ENCODE assay signal across 20 mouse cellular contexts in genomic region chrX:120287502-120287901, GRCm38 (mm10). TPM values are rescaled to one million over a fixed set of nuclear protein-coding genes. Genes with fewer than 3 reads are reported as not detected.
DNase-seq lines count a peak whose midpoint lies in the region; ATAC-seq and TF ChIP-seq lines count a peak whose summit lies in the region.
"Had no signal": no experiment of that assay in that cellular context is flagged by ENCODE, and none has a peak within 500 bp of the region (broad histone marks: within the 10 kb centered on the region; RNA-seq: fewer than 3 reads in every experiment).

No protein-coding gene starts in this region.

- TF ChIP-seq CTCF in heart, postnatal 0 days (IDR thresholded peaks at IDR 0.05; ENCODE audit: low read depth): peak; percentile 8; the same call in 1 of the 2 replicates
- peak; percentile 56 for TF ChIP-seq CTCF in left cerebral cortex, adult 2 months (IDR thresholded peaks at IDR 0.05)

- H3K36me3 ChIP-seq in heart, postnatal 0 days (replicated peaks; ENCODE audit: control insufficient read depth, insufficient read depth, low read length): no peaks in the 10 kb centered on the region
- no peaks in the 10 kb centered on the region for H3K36me3 ChIP-seq in heart, embryonic 10.5 days
- H3K36me3 ChIP-seq: limb, embryonic 10.5 days; midbrain, embryonic 10.5 days had no signal

- H3K4me3 ChIP-seq in heart, postnatal 0 days (ENCODE audit: low read depth, low read length): no peak overlapping the region
- no peak overlapping the region for H3K4me3 ChIP-seq in heart, embryonic 10.5 days
- H3K4me3 ChIP-seq in left cerebral cortex, adult 2 months: no peak overlapping the region
- H3K4me3 ChIP-seq: limb, embryonic 10.5 days; midbrain, embryonic 10.5 days had no signal

- H3K4me1 ChIP-seq in heart, postnatal 0 days (ENCODE audit: control insufficient read depth, insufficient read depth): no peaks in the 10 kb centered on the region
- no peaks in the 10 kb centered on the region for H3K4me1 ChIP-seq in heart, embryonic 10.5 days

- H3K9ac ChIP-seq in heart, postnatal 0 days (replicated peaks; ENCODE audit: low read depth, low read length): no peak overlapping the region
- H3K9ac ChIP-seq: liver, embryonic 14.5 days had no signal

- TF ChIP-seq EP300 in heart, postnatal 0 days (IDR thresholded peaks at IDR 0.05; ENCODE audit: low read depth): no peak

- H3K4me2 ChIP-seq in heart, postnatal 0 days (ENCODE audit: low read depth, low read length): no peak overlapping the region

- no peak overlapping the region for H3K27ac ChIP-seq in heart, postnatal 0 days (ENCODE audit: low read depth)
- no peak overlapping the region for H3K27ac ChIP-seq in heart, embryonic 10.5 days
- no peak overlapping the region for H3K27ac ChIP-seq in left cerebral cortex, adult 2 months
- H3K27ac ChIP-seq: limb, embryonic 10.5 days; liver, embryonic 14.5 days; midbrain, embryonic 10.5 days had no signal

- WGBS in heart, postnatal 0 days: 3% methylated on average over 1 of the region's 1 CpGs
- 9% methylated on average over 1 of the region's 1 CpGs for WGBS in heart, embryonic 10.5 days

- no peaks in the 10 kb centered on the region for H3K9me3 ChIP-seq in heart, postnatal 0 days (replicated peaks; ENCODE audit: control insufficient read depth, low read length)
- no peaks in the 10 kb centered on the region for H3K9me3 ChIP-seq in heart, embryonic 10.5 days
- H3K9me3 ChIP-seq: limb, embryonic 10.5 days; midbrain, embryonic 10.5 days had no signal

- 0 out of 2 replicates have a peak, but pooled peaks cover 3% of the 10 kb centered on the region for H3K27me3 ChIP-seq in heart, postnatal 0 days (ENCODE audit: control insufficient read depth, insufficient read depth, low read length)
- no peaks in the 10 kb centered on the region; the same call in 1 of the 2 replicates for H3K27me3 ChIP-seq in heart, embryonic 10.5 days (ENCODE audit: insufficient read depth, poor library complexity, severe bottlenecking)

- intact Hi-C loops in left cerebral cortex, adult 2 months (cut with DNase I): no loop called here

- no peak for ATAC-seq in heart, postnatal 0 days (ENCODE audit: insufficient read depth, low read depth)
- ATAC-seq: forebrain, embryonic 16.5 days had no signal

- DNase-seq in cerebellum, adult 9-10 months: peak; percentile 9
- no peak for DNase-seq in cerebellum, adult 8-10 months
- DNase-seq in heart, postnatal 0 days (ENCODE audit: low spot score): no peak
- no peak for DNase-seq in heart, embryonic 10.5 days (ENCODE audit: low spot score)
- DNase-seq in left cerebral cortex, adult 2 months (ENCODE audit: extremely low spot score in 1 of 2, low spot score in 2 of 2): no peak
- no peak for DNase-seq in left cerebral cortex, adult 11 months (ENCODE audit: low spot score)
- peak; percentile 10 for DNase-seq in MEL-GATA-1-ER (ENCODE audit: extremely low read depth, low read depth)
- no peak for DNase-seq in thymus, postnatal 36 days
- DNase-seq: kidney, postnatal 14 days; lung, postnatal 36 days; right cerebral cortex, postnatal 25 days had no signal

RNA-seq across cellular contexts. Expression of gene Pcdh11x, which starts 2.6 kb away (rescaled TPM):
- total RNA-seq in heart, postnatal 0 days (2014; rRNA removed; ENCODE audit: low replicate concordance): 2.8 and 3.7 TPM in 2 replicates
- polyA plus RNA-seq in heart, postnatal 0 days (2015; fragmentation: Nextera tagmentation; extraction: Ambion mirVana): 0.92 and 0.96 TPM in 2 replicates
- 2.7 and 5.2 TPM in 2 replicates for polyA plus RNA-seq in heart, embryonic 10.5 days (2016; fragmentation: Nextera tagmentation; extraction: Ambion mirVana)
- total RNA-seq in left cerebral cortex, adult 2 months (2021): 10 to 100 TPM; 18.7 to 23.8 TPM
- total RNA-seq: heart, postnatal 25 days had no signal

RNA-seq across cellular contexts. Expression of gene H2afb3, which starts 25.4 kb away (rescaled TPM):
- not detected in 2 replicates for total RNA-seq in heart, postnatal 0 days (2014; rRNA removed; ENCODE audit: low replicate concordance)
- not detected in 2 replicates for polyA plus RNA-seq in heart, postnatal 0 days (2015; fragmentation: Nextera tagmentation; extraction: Ambion mirVana)
- not detected in 2 replicates for polyA plus RNA-seq in heart, embryonic 10.5 days (2016; fragmentation: Nextera tagmentation; extraction: Ambion mirVana)
- total RNA-seq in left cerebral cortex, adult 2 months (2021): not detected
- total RNA-seq: adrenal gland, adult 18-20 months; gastrocnemius, adult 8-10 months; heart, adult 8-10 months; heart, postnatal 25 days; layer of hippocampus, postnatal 25 days had no signal
- polyA plus RNA-seq: forebrain, embryonic 16.5 days; limb, embryonic 10.5 days; liver, embryonic 14.5 days; midbrain, embryonic 10.5 days had no signal

Comparison
In these comparisons a context has a peak if more than half of its experiments do, and no peak if none do; other contexts are left out.
1. DNase-seq: peak in cerebellum, adult 9-10 months (single experiment) and MEL-GATA-1-ER (single experiment); none in cerebellum, adult 8-10 months (single experiment), heart, postnatal 0 days (single experiment), heart, embryonic 10.5 days (single experiment), left cerebral cortex, adult 2 months (0 of 2), left cerebral cortex, adult 11 months (single experiment) and thymus, postnatal 36 days (0 of 2).